Mouse (Mus musculus) cerebral cortex, adult 2 months (tissue): ENCODE data around the gene Spata6.

Source experiments
- WGBS: fragments of 180-500 bp; shearing (Covaris S2); methylation state at CpG from one replicate; pipeline ENCODE4 v1.1.7; 2018; 5-methylcytosine and 5-hydroxymethylcytosine counted together

Spata6 gene

GRCm38 (mm10) chr4:111719776-111720661 lies at the start of gene Spata6:
Gene Spata6 (plus strand): TSS chr4:111719984.
- 2% methylated on average over 48 of the region's 50 CpGs for WGBS

- WGBS = 30% methylated on average over 12 of the region's 12 CpGs
Measured at GRCm38 (mm10) chr4:111670566-111671421, 49.0 kb upstream of the Spata6 start.

GRCm38 (mm10) chr4:111671440-111671839 lies 48.3 kb upstream of the Spata6 start:
- WGBS = 48% methylated on average over 4 of the region's 4 CpGs

- 75% methylated on average over 5 of the region's 5 CpGs for WGBS
Measured at GRCm38 (mm10) chr4:111681926-111682325, 37.9 kb upstream of the Spata6 start.

- 83% methylated on average over 3 of the region's 3 CpGs for WGBS
Measured at GRCm38 (mm10) chr4:111682793-111683192, 37.0 kb upstream of the Spata6 start.

- WGBS = 37% methylated on average over 5 of the region's 5 CpGs
Measured at GRCm38 (mm10) chr4:111683843-111684242, 35.9 kb upstream of the Spata6 start.

- WGBS = 75% methylated on average over 2 of the region's 2 CpGs
Measured at GRCm38 (mm10) chr4:111685951-111686350, 33.8 kb upstream of the Spata6 start.

- WGBS = 11% methylated on average over 9 of the region's 9 CpGs
Measured at GRCm38 (mm10) chr4:111686951-111687350, 32.8 kb upstream of the Spata6 start.

GRCm38 (mm10) chr4:111687613-111688012 lies 32.2 kb upstream of the Spata6 start:
- 12% methylated on average over 6 of the region's 6 CpGs for WGBS

GRCm38 (mm10) chr4:111691057-111691543 lies 28.7 kb upstream of the Spata6 start:
- 51% methylated on average over 5 of the region's 5 CpGs for WGBS

GRCm38 (mm10) chr4:111701381-111701780 lies 18.4 kb upstream of the Spata6 start:
- 89% methylated on average over 1 of the region's 1 CpGs for WGBS

GRCm38 (mm10) chr4:111704126-111704525 lies 15.7 kb upstream of the Spata6 start:
- 94% methylated on average over 2 of the region's 2 CpGs for WGBS

GRCm38 (mm10) chr4:111704975-111705374 lies 14.8 kb upstream of the Spata6 start:
- WGBS = 76% methylated on average over 3 of the region's 3 CpGs

- WGBS = 56% methylated on average over 4 of the region's 4 CpGs
Measured at GRCm38 (mm10) chr4:111719296-111719695, 488 bp upstream of the Spata6 start.

- WGBS = 34% methylated on average over 2 of the region's 2 CpGs
Measured at GRCm38 (mm10) chr4:111720662-111721003, 849 bp downstream of the Spata6 start.

- WGBS = 46% methylated on average over 4 of the region's 4 CpGs
Measured at GRCm38 (mm10) chr4:111721121-111721840, 1.5 kb downstream of the Spata6 start.

- 98% methylated on average over 1 of the region's 1 CpGs for WGBS
Measured at GRCm38 (mm10) chr4:111737551-111737950, 17.8 kb downstream of the Spata6 start.

- 54% methylated on average over 4 of the region's 4 CpGs for WGBS
Measured at GRCm38 (mm10) chr4:111780533-111780932, 60.7 kb downstream of the Spata6 start.

GRCm38 (mm10) chr4:111799892-111800291 lies 80.1 kb downstream of the Spata6 start:
- WGBS = 98% methylated on average over 3 of the region's 3 CpGs

- 92% methylated on average over 2 of the region's 2 CpGs for WGBS
Measured at GRCm38 (mm10) chr4:111803164-111803563, 83.4 kb downstream of the Spata6 start.

- WGBS = 64% methylated on average over 4 of the region's 4 CpGs
Measured at GRCm38 (mm10) chr4:111817478-111817877, 97.7 kb downstream of the Spata6 start.

GRCm38 (mm10) chr4:111838882-111839281 lies 119.1 kb downstream of the Spata6 start:
- WGBS = 95% methylated on average over 6 of the region's 6 CpGs
